Mouse (Mus musculus) kidney, embryonic 15.5 days (tissue): Measurements from ENCODE around the gene Elmod1. TPM values are rescaled to one million over a fixed set of nuclear protein-coding genes. Genes with fewer than 3 reads are reported as not detected.
"Not testable (repeated sequence)": the region's sequence is repeated elsewhere in the genome, so short reads cannot be mapped to it uniquely, and the experiment has no call there.

ENCODE experiments used
- ATAC-seq: fragments of 200-750 bp; cut with Nextera tagmentation; replicated peaks from 2 replicates; pipeline ENCODE4 v1.8.0; 2017; ENCODE audit warnings: moderate TSS enrichment; ENCODE audit not compliant: low FRiP score
- H3K27ac ChIP-seq: fragments of 300-500 bp; sonication (generic); 2 replicates; pipeline ENCODE4 v1.5.1; 2015; ENCODE audit warnings: mild to moderate bottlenecking, inconsistent platforms
- H3K27me3 ChIP-seq: fragments of 300-500 bp; sonication (generic); 2 replicates; pipeline ENCODE4 v1.6.1; 2015; ENCODE audit warnings: inconsistent platforms
- H3K36me3 ChIP-seq: fragments of 300-500 bp; sonication (generic); 2 replicates; pipeline ENCODE4 v1.6.1; 2015; ENCODE audit warnings: inconsistent platforms
- H3K4me1 ChIP-seq: fragments of 300-500 bp; sonication (generic); 2 replicates; pipeline ENCODE4 v1.6.1; 2015; ENCODE audit warnings: inconsistent platforms
- H3K4me2 ChIP-seq: fragments of 300-500 bp; sonication (generic); 2 replicates; pipeline ENCODE4 v1.6.1; 2015; ENCODE audit warnings: moderate library complexity, mild to moderate bottlenecking, inconsistent platforms
- H3K4me3 ChIP-seq: fragments of 300-500 bp; sonication (generic); replicated peaks from 2 replicates; pipeline ENCODE4 v1.5.1; 2015; ENCODE audit warnings: mild to moderate bottlenecking, inconsistent platforms
- H3K9ac ChIP-seq: fragments of 300-500 bp; sonication (generic); 2 replicates; pipeline ENCODE4 v1.6.1; 2015; ENCODE audit warnings: mild to moderate bottlenecking, inconsistent platforms
- H3K9me3 ChIP-seq: fragments of 300-500 bp; sonication (generic); replicated peaks from 2 replicates; pipeline ENCODE4 v1.6.1; 2016; ENCODE audit warnings: inconsistent platforms
- WGBS: fragments of 180-500 bp; shearing (Covaris S2); methylation state at CpG from one replicate; pipeline ENCODE4 v1.1.7; 2015; ENCODE audit warnings: mixed read lengths; 5-methylcytosine and 5-hydroxymethylcytosine counted together
- polyA plus RNA-seq: library from polyadenylated mRNA; unstranded; fragments of >200 nt; fragmentation: Nextera tagmentation; extraction: Ambion mirVana; gene quantifications from 2 replicates; pipeline ENCODE4 v1.2.1, GENCODE M21; 2015

Gene Elmod1
- 0.53 and 0.62 TPM in 2 replicates for polyA plus RNA-seq

GRCm38 (mm10) chr9:53975122-53975518 lies at the start of gene Elmod1:
Gene Elmod1 (minus strand): TSS chr9:53975301.
- Histone ChIP-seq H3K27me3 (peaks cover 45% of the 10 kb centered on the region), H3K4me3 (peak within 1 kb of the TSS; percentile 49), H3K36me3 (no peaks in the 10 kb centered on the region), H3K4me1 (peaks cover 16% of the 10 kb centered on the region), H3K9me3 (no peaks in the 10 kb centered on the region), H3K4me2 (peak within 1 kb of the TSS; percentile 82), H3K9ac (peak within 1 kb of the TSS; percentile 29; the same call in 1 of the 2 replicates), H3K27ac (no peak within 1 kb of the TSS)
- peak; percentile 86 for ATAC-seq
- WGBS, result under 1% methylated on average over 36 of the region's 36 CpGs

- H3K9me3 ChIP-seq, result no peaks in the 10 kb centered on the region
- no peak overlapping the region for H3K4me2 ChIP-seq
- H3K27ac ChIP-seq, result no peak overlapping the region
- WGBS, result 71% methylated on average over 3 of the region's 3 CpGs
- H3K36me3 ChIP-seq, result no peaks in the 10 kb centered on the region
- H3K4me3 ChIP-seq, result no peak overlapping the region
- no peaks in the 10 kb centered on the region for H3K27me3 ChIP-seq
- no peak overlapping the region for H3K9ac ChIP-seq
- no peaks in the 10 kb centered on the region for H3K4me1 ChIP-seq
- no peak for ATAC-seq
These were observed 47.7 kb upstream of the Elmod1 start for GRCm38 (mm10) chr9:54022795-54023194.

GRCm38 (mm10) chr9:53994528-53994927 lies 19.4 kb upstream of the Elmod1 start:
- H3K4me2 ChIP-seq, result no peak overlapping the region
- no peaks in the 10 kb centered on the region for H3K27me3 ChIP-seq
- WGBS, result 79% methylated on average over 1 of the region's 1 CpGs
- no peaks in the 10 kb centered on the region for H3K9me3 ChIP-seq
- H3K9ac ChIP-seq, result no peak overlapping the region
- no peaks in the 10 kb centered on the region for H3K4me1 ChIP-seq
- H3K36me3 ChIP-seq, result no peaks in the 10 kb centered on the region
- ATAC-seq, result no peak
- H3K27ac ChIP-seq, result no peak overlapping the region
- no peak overlapping the region for H3K4me3 ChIP-seq

- not testable (repeated sequence) for H3K4me2 ChIP-seq, H3K4me3 ChIP-seq, H3K4me1 ChIP-seq, H3K27me3 ChIP-seq, H3K27ac ChIP-seq, H3K36me3 ChIP-seq, H3K9ac ChIP-seq, H3K9me3 ChIP-seq, ATAC-seq
These were observed 17.5 kb upstream of the Elmod1 start for GRCm38 (mm10) chr9:53992567-53992966.

GRCm38 (mm10) chr9:53990921-53991320 lies 15.8 kb upstream of the Elmod1 start:
- H3K27ac ChIP-seq, result no peak overlapping the region
- no peaks in the 10 kb centered on the region for H3K9me3 ChIP-seq
- peaks cover 4% of the 10 kb centered on the region; the same call in 1 of the 2 replicates for H3K27me3 ChIP-seq
- H3K4me3 ChIP-seq, result no peak overlapping the region
- no peaks in the 10 kb centered on the region for H3K4me1 ChIP-seq
- peak; percentile 60; the same call in 1 of the 2 replicates for ATAC-seq
- H3K9ac ChIP-seq, result no peak overlapping the region
- no peaks in the 10 kb centered on the region for H3K36me3 ChIP-seq
- H3K4me2 ChIP-seq, result no peak overlapping the region
- 2% methylated on average over 3 of the region's 3 CpGs for WGBS

GRCm38 (mm10) chr9:53986972-53987371 lies 11.9 kb upstream of the Elmod1 start:
- no peak for ATAC-seq
- Histone ChIP-seq H3K9ac (no peak overlapping the region), H3K4me2 (no peak overlapping the region), H3K36me3 (no peaks in the 10 kb centered on the region), H3K27me3 (peaks cover 7% of the 10 kb centered on the region; the same call in 1 of the 2 replicates), H3K4me3 (no peak overlapping the region), H3K9me3 (no peaks in the 10 kb centered on the region), H3K4me1 (no peaks in the 10 kb centered on the region), H3K27ac (no peak overlapping the region)
- 34% methylated on average over 3 of the region's 3 CpGs for WGBS

- 36% methylated on average over 9 of the region's 9 CpGs for WGBS
- no peaks in the 10 kb centered on the region for H3K4me1 ChIP-seq
- ATAC-seq, result no peak
- no peak overlapping the region for H3K9ac ChIP-seq
- H3K27me3 ChIP-seq, result peaks cover 7% of the 10 kb centered on the region; the same call in 1 of the 2 replicates
- no peaks in the 10 kb centered on the region for H3K9me3 ChIP-seq
- no peak overlapping the region for H3K4me2 ChIP-seq
- H3K4me3 ChIP-seq, result no peak overlapping the region
- no peak overlapping the region for H3K27ac ChIP-seq
- H3K36me3 ChIP-seq, result no peaks in the 10 kb centered on the region
These were observed 9.8 kb upstream of the Elmod1 start for GRCm38 (mm10) chr9:53984868-53985267.

GRCm38 (mm10) chr9:53974328-53975121 lies 576 bp downstream of the Elmod1 start:
- Histone ChIP-seq H3K9me3 (no peaks in the 10 kb centered on the region), H3K27ac (no peak overlapping the region), H3K4me1 (peaks cover 16% of the 10 kb centered on the region), H3K36me3 (no peaks in the 10 kb centered on the region), H3K9ac (peak overlapping the region; percentile 29; the same call in 1 of the 2 replicates), H3K27me3 (peaks cover 45% of the 10 kb centered on the region), H3K4me3 (peak overlapping the region; percentile 49), H3K4me2 (peak overlapping the region; percentile 82)
- ATAC-seq, result peak; percentile 67
- under 1% methylated on average over 42 of the region's 42 CpGs for WGBS

- no peak for ATAC-seq
- H3K27me3 ChIP-seq, result peaks cover 45% of the 10 kb centered on the region
- H3K4me3 ChIP-seq, result peak overlapping the region; percentile 49
- 20% methylated on average over 13 of the region's 13 CpGs for WGBS
- no peaks in the 10 kb centered on the region for H3K9me3 ChIP-seq
- no peak overlapping the region for H3K9ac ChIP-seq
- no peak overlapping the region for H3K27ac ChIP-seq
- no peaks in the 10 kb centered on the region for H3K36me3 ChIP-seq
- H3K4me2 ChIP-seq, result peak overlapping the region; percentile 82
- peaks cover 16% of the 10 kb centered on the region for H3K4me1 ChIP-seq
These were observed 1.2 kb downstream of the Elmod1 start for GRCm38 (mm10) chr9:53973929-53974327.

GRCm38 (mm10) chr9:53973241-53973640 lies 1.9 kb downstream of the Elmod1 start:
- Histone ChIP-seq H3K4me3 (no peak overlapping the region), H3K27ac (no peak overlapping the region), H3K9me3 (no peaks in the 10 kb centered on the region), H3K27me3 (peaks cover 45% of the 10 kb centered on the region), H3K36me3 (no peaks in the 10 kb centered on the region), H3K9ac (no peak overlapping the region), H3K4me1 (peaks cover 16% of the 10 kb centered on the region), H3K4me2 (no peak overlapping the region)
- no peak for ATAC-seq
- 65% methylated on average over 5 of the region's 5 CpGs for WGBS

GRCm38 (mm10) chr9:53972358-53972757 lies 2.7 kb downstream of the Elmod1 start:
- no peak overlapping the region for H3K27ac ChIP-seq
- peaks cover 16% of the 10 kb centered on the region for H3K4me1 ChIP-seq
- H3K4me2 ChIP-seq, result no peak overlapping the region
- H3K9ac ChIP-seq, result no peak overlapping the region
- no peaks in the 10 kb centered on the region for H3K36me3 ChIP-seq
- no peak overlapping the region for H3K4me3 ChIP-seq
- H3K27me3 ChIP-seq, result peaks cover 45% of the 10 kb centered on the region
- H3K9me3 ChIP-seq, result no peaks in the 10 kb centered on the region
- ATAC-seq, result no peak

GRCm38 (mm10) chr9:53967610-53968368 lies 7.3 kb downstream of the Elmod1 start:
- H3K4me2 ChIP-seq, result no peak overlapping the region
- peaks cover 6% of the 10 kb centered on the region for H3K27me3 ChIP-seq
- no peak overlapping the region for H3K9ac ChIP-seq
- H3K9me3 ChIP-seq, result no peaks in the 10 kb centered on the region
- WGBS, result 63% methylated on average over 9 of the region's 9 CpGs
- H3K27ac ChIP-seq, result no peak overlapping the region
- no peaks in the 10 kb centered on the region for H3K36me3 ChIP-seq
- H3K4me1 ChIP-seq, result no peaks in the 10 kb centered on the region
- no peak overlapping the region for H3K4me3 ChIP-seq
- ATAC-seq, result peak; percentile 60
